Mouse (Mus musculus) midbrain, embryonic 14.5 days (tissue): Measurements from ENCODE around the gene Creb3. TPM values are rescaled to one million over a fixed set of nuclear protein-coding genes. Genes with fewer than 3 reads are reported as not detected.

Source experiments
- ATAC-seq: fragments of 200-750 bp; cut with Nextera tagmentation; 2 replicates; pipeline ENCODE4 v1.8.0; 2017; ENCODE audit warnings: moderate number of reproducible peaks, moderate library complexity; ENCODE audit not compliant: low FRiP score, low TSS enrichment
- DNase-seq: peaks from one replicate; pipeline ENCODE4 v3.0.0-alpha.2; 2015
- H3K27ac ChIP-seq: fragments of 300-500 bp; sonication (generic); replicated peaks from 2 replicates; pipeline ENCODE4 v1.5.1; 2014; ENCODE audit warnings: mild to moderate bottlenecking, low read depth, low read length, moderate library complexity
- H3K27me3 ChIP-seq: fragments of 300-500 bp; sonication (generic); 2 replicates; pipeline ENCODE4 v1.6.1; 2014; ENCODE audit warnings: low read length, control low read depth, mixed read lengths; ENCODE audit not compliant: control insufficient read depth, insufficient read depth
- H3K36me3 ChIP-seq: fragments of 300-500 bp; sonication (generic); 2 replicates; pipeline ENCODE4 v1.6.1; 2014; ENCODE audit warnings: low read length, control low read depth; ENCODE audit not compliant: control insufficient read depth, insufficient read depth
- H3K4me1 ChIP-seq: fragments of 300-500 bp; sonication (generic); 2 replicates; pipeline ENCODE4 v1.6.1; 2014; ENCODE audit warnings: mild to moderate bottlenecking, antibody characterized with exemption, low read length, control low read depth; ENCODE audit not compliant: control insufficient read depth, insufficient read depth
- H3K4me2 ChIP-seq: fragments of 300-500 bp; sonication (generic); 2 replicates; pipeline ENCODE4 v1.6.1; 2014; ENCODE audit warnings: mild to moderate bottlenecking, low read length, moderate library complexity
- H3K4me3 ChIP-seq: fragments of 300-500 bp; sonication (generic); replicated peaks from 2 replicates; pipeline ENCODE4 v1.5.1; 2014; ENCODE audit warnings: low read depth, low read length
- H3K9ac ChIP-seq: fragments of 300-500 bp; sonication (generic); replicated peaks from 2 replicates; pipeline ENCODE4 v1.6.1; 2014; ENCODE audit warnings: mild to moderate bottlenecking, low read length, moderate library complexity
- H3K9me3 ChIP-seq: fragments of 300-500 bp; sonication (generic); 2 replicates; pipeline ENCODE4 v1.6.1; 2016; ENCODE audit warnings: low read length, control low read depth, mixed read lengths; ENCODE audit not compliant: control insufficient read depth
- WGBS: fragments of 180-500 bp; shearing (Covaris S2); extraction: QIAGEN DNeasy Blood & Tissue Kit; methylation state at CpG from one replicate; pipeline ENCODE4 v1.1.7; 2014; 5-methylcytosine and 5-hydroxymethylcytosine counted together
- polyA plus RNA-seq: library from polyadenylated mRNA; unstranded; fragments of >200 nt; fragmentation: Nextera tagmentation; extraction: Ambion mirVana; gene quantifications from 2 replicates; pipeline ENCODE4 v1.2.1, GENCODE M21; 2014

The Creb3 gene
- polyA plus RNA-seq, 1 experiment from 2014 or later = 80.9 TPM

GRCm38 (mm10) chr4:43582241-43582640 is 20.1 kb downstream of the Creb3 start:
- DNase-seq = no peak
- WGBS = 96% methylated on average over 5 of the region's 5 CpGs
- Histone ChIP-seq H3K9me3 (no peaks in the 10 kb centered on the region), H3K4me3 (no peak overlapping the region), H3K4me2 (no peak overlapping the region), H3K27ac (no peak overlapping the region), H3K9ac (no peak overlapping the region), H3K36me3 (peaks cover 44% of the 10 kb centered on the region), H3K4me1 (peaks cover 12% of the 10 kb centered on the region), H3K27me3 (no peaks in the 10 kb centered on the region)
- ATAC-seq = no peak

- H3K4me3 ChIP-seq = no peak overlapping the region
- no peak overlapping the region for H3K9ac ChIP-seq
- WGBS = 78% methylated on average over 7 of the region's 7 CpGs
- no peaks in the 10 kb centered on the region for H3K9me3 ChIP-seq
- no peak for ATAC-seq
- no peak overlapping the region for H3K4me2 ChIP-seq
- peaks cover 44% of the 10 kb centered on the region for H3K36me3 ChIP-seq
- no peak overlapping the region for H3K27ac ChIP-seq
- no peak for DNase-seq
- H3K27me3 ChIP-seq = no peaks in the 10 kb centered on the region
- H3K4me1 ChIP-seq = peaks cover 6% of the 10 kb centered on the region; the same call in 1 of the 2 replicates
These were observed 21.3 kb downstream of the Creb3 start for GRCm38 (mm10) chr4:43583421-43583820.

GRCm38 (mm10) chr4:43584444-43585416 is 22.6 kb downstream of the Creb3 start, which contains the start of gene Msmp:
TSS of gene Msmp (minus strand) at chr4:43584494.
- Histone ChIP-seq H3K4me1 (peaks cover 3% of the 10 kb centered on the region; the same call in 1 of the 2 replicates), H3K4me3 (no peak within 1 kb of the TSS), H3K36me3 (peaks cover 44% of the 10 kb centered on the region), H3K27ac (no peak within 1 kb of the TSS), H3K9me3 (no peaks in the 10 kb centered on the region), H3K9ac (no peak within 1 kb of the TSS), H3K4me2 (no peak within 1 kb of the TSS), H3K27me3 (no peaks in the 10 kb centered on the region)
- WGBS = 76% methylated on average over 12 of the region's 12 CpGs
- DNase-seq = no peak
- ATAC-seq = no peak

- ATAC-seq = no peak
- Histone ChIP-seq H3K9me3 (no peaks in the 10 kb centered on the region), H3K27me3 (no peaks in the 10 kb centered on the region), H3K4me2 (no peak overlapping the region), H3K4me3 (no peak overlapping the region), H3K9ac (no peak overlapping the region), H3K36me3 (peaks cover 43% of the 10 kb centered on the region), H3K27ac (no peak overlapping the region), H3K4me1 (no peaks in the 10 kb centered on the region)
- no peak for DNase-seq
- WGBS = 52% methylated on average over 10 of the region's 10 CpGs
These were observed 23.6 kb downstream of the Creb3 start for GRCm38 (mm10) chr4:43585682-43586081.

GRCm38 (mm10) chr4:43586411-43586810 is 24.3 kb downstream of the Creb3 start:
- no peak for ATAC-seq
- 75% methylated on average over 8 of the region's 8 CpGs for WGBS

GRCm38 (mm10) chr4:43587681-43588080 is 25.5 kb downstream of the Creb3 start:
- 68% methylated on average over 7 of the region's 7 CpGs for WGBS
- no peaks in the 10 kb centered on the region for H3K9me3 ChIP-seq
- H3K27me3 ChIP-seq = no peaks in the 10 kb centered on the region
- H3K9ac ChIP-seq = no peak overlapping the region
- H3K4me2 ChIP-seq = no peak overlapping the region
- ATAC-seq (no peak), DNase-seq (no peak)
- no peak overlapping the region for H3K27ac ChIP-seq
- H3K4me1 ChIP-seq = no peaks in the 10 kb centered on the region
- peaks cover 23% of the 10 kb centered on the region for H3K36me3 ChIP-seq
- no peak overlapping the region for H3K4me3 ChIP-seq

More at GRCm38 (mm10) chr4:43586411-43586810, 24.3 kb downstream of the Creb3 start:
- no peaks in the 10 kb centered on the region for H3K4me1 ChIP-seq
- no peak overlapping the region for H3K9ac ChIP-seq
- H3K36me3 ChIP-seq = peaks cover 36% of the 10 kb centered on the region
- DNase-seq = no peak
- no peak overlapping the region for H3K4me3 ChIP-seq
- no peak overlapping the region for H3K4me2 ChIP-seq
- H3K9me3 ChIP-seq = no peaks in the 10 kb centered on the region
- H3K27ac ChIP-seq = no peak overlapping the region
- H3K27me3 ChIP-seq = no peaks in the 10 kb centered on the region

GRCm38 (mm10) chr4:43591543-43591942 is 29.4 kb downstream of the Creb3 start:
- H3K27ac ChIP-seq = no peak overlapping the region
- H3K36me3 ChIP-seq = no peaks in the 10 kb centered on the region
- no peaks in the 10 kb centered on the region for H3K4me1 ChIP-seq
- H3K4me2 ChIP-seq = no peak overlapping the region
- no peaks in the 10 kb centered on the region for H3K27me3 ChIP-seq
- H3K4me3 ChIP-seq = no peak overlapping the region
- DNase-seq (no peak), ATAC-seq (no peak)
- no peaks in the 10 kb centered on the region for H3K9me3 ChIP-seq
- WGBS = 88% methylated on average over 5 of the region's 5 CpGs
- no peak overlapping the region for H3K9ac ChIP-seq

GRCm38 (mm10) chr4:43591961-43592360 is 29.8 kb downstream of the Creb3 start:
- H3K4me2 ChIP-seq = no peak overlapping the region
- 79% methylated on average over 3 of the region's 3 CpGs for WGBS
- ATAC-seq (no peak), DNase-seq (no peak)
- H3K27me3 ChIP-seq = no peaks in the 10 kb centered on the region
- H3K4me1 ChIP-seq = no peaks in the 10 kb centered on the region
- H3K36me3 ChIP-seq = no peaks in the 10 kb centered on the region
- H3K9ac ChIP-seq = no peak overlapping the region
- no peak overlapping the region for H3K27ac ChIP-seq
- no peaks in the 10 kb centered on the region for H3K9me3 ChIP-seq
- H3K4me3 ChIP-seq = no peak overlapping the region

GRCm38 (mm10) chr4:43593453-43593852 is 31.3 kb downstream of the Creb3 start:
- no peaks in the 10 kb centered on the region for H3K4me1 ChIP-seq
- no peak overlapping the region for H3K9ac ChIP-seq
- H3K27me3 ChIP-seq = no peaks in the 10 kb centered on the region
- no peaks in the 10 kb centered on the region for H3K36me3 ChIP-seq
- DNase-seq = no peak
- no peak for ATAC-seq
- 63% methylated on average over 3 of the region's 3 CpGs for WGBS
- no peak overlapping the region for H3K4me2 ChIP-seq
- H3K9me3 ChIP-seq = no peaks in the 10 kb centered on the region
- H3K27ac ChIP-seq = no peak overlapping the region
- no peak overlapping the region for H3K4me3 ChIP-seq
